Mouse (Mus musculus): ENCODE measurements around the gene Sgms1. TPM values are rescaled to one million over a fixed set of nuclear protein-coding genes. Genes with fewer than 3 reads are reported as not detected.

Sgms1 gene
- polyA plus RNA-seq, 1 experiment: 10.8 TPM

DNA sequence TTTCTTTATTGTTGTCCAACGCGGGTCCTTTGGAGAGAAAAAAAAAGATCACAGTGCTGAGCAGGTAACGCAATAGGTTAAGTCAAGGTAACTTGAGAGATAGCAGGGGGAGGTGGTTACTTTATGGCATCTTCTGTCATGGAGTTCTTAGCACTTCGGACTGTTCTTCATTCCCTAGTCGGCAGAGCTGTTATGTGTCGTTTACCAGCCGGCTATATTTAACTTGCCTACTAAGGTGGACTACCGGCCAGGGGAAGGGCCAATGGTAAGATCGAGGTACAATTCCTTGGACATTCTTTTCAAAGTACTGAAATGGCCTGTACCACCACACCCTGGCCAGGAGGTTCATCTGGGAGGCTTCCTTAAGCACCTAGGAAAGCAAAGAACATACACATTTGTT is 265.4 kb downstream of the Sgms1 start:
- H3K27me3 ChIP-seq (replicated peaks): no peaks in the 10 kb centered on the region
- peaks cover 41% of the 10 kb centered on the region for H3K4me1 ChIP-seq
- no peak overlapping the region for H3K4me3 ChIP-seq (replicated peaks)
- H3K36me3 ChIP-seq (replicated peaks; ENCODE audit: low read length): peaks cover 85% of the 10 kb centered on the region
- no peak for TF ChIP-seq GATA1 (IDR thresholded peaks at IDR 0.05; ENCODE audit: borderline replicate concordance, low read length)
- TF ChIP-seq FLI1 (IDR thresholded peaks at IDR 0.05; ENCODE audit: low read length): no peak
- H3K9me3 ChIP-seq: no peaks in the 10 kb centered on the region

DNA sequence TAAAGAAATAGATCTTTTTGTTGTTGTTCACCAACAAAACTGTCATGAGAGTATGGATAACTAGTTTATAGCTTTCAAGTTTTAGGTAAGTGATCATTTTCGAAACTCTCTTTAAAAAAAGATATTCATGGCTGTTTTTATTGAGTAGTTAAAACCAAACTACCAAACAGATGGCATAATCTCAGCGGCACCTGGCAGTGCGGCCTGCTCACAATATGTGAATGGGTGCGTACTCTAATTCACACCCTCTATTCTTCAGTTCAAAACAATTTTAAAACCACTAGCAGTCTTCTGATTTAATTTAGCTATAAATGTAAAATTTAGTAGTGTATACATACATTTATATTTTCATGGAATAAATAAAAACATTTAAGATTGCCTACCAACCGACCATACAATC is 266.3 kb downstream of the Sgms1 start:
- no peaks in the 10 kb centered on the region for H3K27me3 ChIP-seq (replicated peaks)
- H3K9me3 ChIP-seq: no peaks in the 10 kb centered on the region
- TF ChIP-seq FLI1 (IDR thresholded peaks at IDR 0.05; ENCODE audit: low read length): no peak
- no peak for TF ChIP-seq GATA1 (IDR thresholded peaks at IDR 0.05; ENCODE audit: borderline replicate concordance, low read length)
- H3K4me1 ChIP-seq: peaks cover 41% of the 10 kb centered on the region
- H3K4me3 ChIP-seq (replicated peaks): no peak overlapping the region
- H3K36me3 ChIP-seq (replicated peaks; ENCODE audit: low read length): peaks cover 75% of the 10 kb centered on the region

DNA sequence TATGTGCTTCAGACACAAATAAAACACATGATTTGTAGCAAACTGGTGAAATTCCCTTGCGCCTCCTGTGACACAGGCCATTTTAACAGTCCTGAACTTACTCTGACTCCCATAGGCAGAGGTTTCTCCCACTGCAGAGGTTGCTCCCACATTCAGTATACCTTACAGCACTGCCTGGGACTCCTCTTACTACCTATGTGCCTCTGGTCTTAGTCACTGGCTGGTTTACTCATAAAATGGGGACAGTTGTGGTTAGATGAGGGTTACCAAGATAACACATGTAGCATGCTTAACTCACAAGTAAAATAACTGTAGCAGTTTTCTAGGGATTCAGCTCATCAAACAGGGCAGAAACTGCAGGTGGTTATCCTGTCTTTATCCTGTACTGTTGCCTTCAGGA is 268.7 kb downstream of the Sgms1 start:
- Histone ChIP-seq H3K4me1 (peaks cover 35% of the 10 kb centered on the region), H3K27me3 (replicated peaks) (no peaks in the 10 kb centered on the region), H3K9me3 (no peaks in the 10 kb centered on the region), H3K36me3 (replicated peaks; ENCODE audit: low read length) (peaks cover 51% of the 10 kb centered on the region), H3K4me3 (replicated peaks) (no peak overlapping the region)
- TF ChIP-seq FLI1 (IDR thresholded peaks at IDR 0.05; ENCODE audit: low read length) (no peak), GATA1 (IDR thresholded peaks at IDR 0.05; ENCODE audit: borderline replicate concordance, low read length) (no peak)

- H3K36me3 ChIP-seq (replicated peaks; ENCODE audit: low read length): peaks cover 40% of the 10 kb centered on the region
- peaks cover 31% of the 10 kb centered on the region for H3K4me1 ChIP-seq
- H3K9me3 ChIP-seq: no peaks in the 10 kb centered on the region
- no peak overlapping the region for H3K4me3 ChIP-seq (replicated peaks)
- TF ChIP-seq FLI1 (IDR thresholded peaks at IDR 0.05; ENCODE audit: low read length) (no peak), GATA1 (IDR thresholded peaks at IDR 0.05; ENCODE audit: borderline replicate concordance, low read length) (no peak)
- H3K27me3 ChIP-seq (replicated peaks): no peaks in the 10 kb centered on the region
Observed at GRCm38 (mm10) chr19:32119666-32120065, 269.8 kb downstream of the Sgms1 start.

GRCm38 (mm10) chr19:32118496-32118895 is 271.0 kb downstream of the Sgms1 start:
- peaks cover 33% of the 10 kb centered on the region for H3K4me1 ChIP-seq
- TF ChIP-seq GATA1 (IDR thresholded peaks at IDR 0.05; ENCODE audit: borderline replicate concordance, low read length) (no peak), FLI1 (IDR thresholded peaks at IDR 0.05; ENCODE audit: low read length) (no peak)
- H3K36me3 ChIP-seq (replicated peaks; ENCODE audit: low read length): peaks cover 29% of the 10 kb centered on the region
- no peak overlapping the region for H3K4me3 ChIP-seq (replicated peaks)
- H3K9me3 ChIP-seq: no peaks in the 10 kb centered on the region
- H3K27me3 ChIP-seq (replicated peaks): no peaks in the 10 kb centered on the region

DNA sequence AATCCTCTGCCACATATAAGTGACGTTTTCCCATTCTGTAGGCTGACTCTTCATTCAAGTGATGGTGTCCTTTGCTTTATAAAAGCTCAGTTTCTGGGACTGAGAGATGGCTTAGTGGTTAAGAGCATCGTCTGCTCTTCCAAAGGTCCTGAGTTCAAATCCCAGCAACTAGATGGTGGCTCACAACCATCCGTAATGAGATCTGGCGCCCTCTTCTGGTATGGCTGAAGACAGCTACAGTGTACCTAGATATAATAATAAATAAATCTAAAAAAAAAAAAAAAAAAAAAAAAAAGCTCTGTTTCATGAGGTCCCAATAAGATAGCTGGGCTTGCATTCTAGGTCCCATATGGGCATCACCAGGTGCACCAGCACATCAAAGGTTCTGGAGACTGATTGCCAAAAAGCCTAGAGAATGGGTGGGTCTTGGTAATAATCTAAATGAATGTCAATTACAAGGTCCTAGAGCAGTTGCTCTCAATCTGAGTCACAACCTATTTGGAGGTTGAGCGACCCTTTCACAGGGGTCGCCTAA is 272.0 kb downstream of the Sgms1 start:
- Histone ChIP-seq H3K27me3 (replicated peaks) (no peaks in the 10 kb centered on the region), H3K36me3 (replicated peaks; ENCODE audit: low read length) (peaks cover 20% of the 10 kb centered on the region), H3K4me3 (replicated peaks) (no peak overlapping the region), H3K9me3 (no peaks in the 10 kb centered on the region), H3K4me1 (peaks cover 42% of the 10 kb centered on the region)
- TF ChIP-seq GATA1 (IDR thresholded peaks at IDR 0.05; ENCODE audit: borderline replicate concordance, low read length) (no peak), FLI1 (IDR thresholded peaks at IDR 0.05; ENCODE audit: low read length) (no peak)

GRCm38 (mm10) chr19:32111866-32112790 is 277.4 kb downstream of the Sgms1 start:
- H3K27me3 ChIP-seq (replicated peaks): no peaks in the 10 kb centered on the region
- no peaks in the 10 kb centered on the region for H3K36me3 ChIP-seq (replicated peaks; ENCODE audit: low read length)
- TF ChIP-seq FLI1 (IDR thresholded peaks at IDR 0.05; ENCODE audit: low read length) (no peak), GATA1 (IDR thresholded peaks at IDR 0.05; ENCODE audit: borderline replicate concordance, low read length) (no peak)
- H3K9me3 ChIP-seq: no peaks in the 10 kb centered on the region
- H3K4me3 ChIP-seq (replicated peaks): peak overlapping the region; percentile 78
- H3K4me1 ChIP-seq: peaks cover 41% of the 10 kb centered on the region

DNA sequence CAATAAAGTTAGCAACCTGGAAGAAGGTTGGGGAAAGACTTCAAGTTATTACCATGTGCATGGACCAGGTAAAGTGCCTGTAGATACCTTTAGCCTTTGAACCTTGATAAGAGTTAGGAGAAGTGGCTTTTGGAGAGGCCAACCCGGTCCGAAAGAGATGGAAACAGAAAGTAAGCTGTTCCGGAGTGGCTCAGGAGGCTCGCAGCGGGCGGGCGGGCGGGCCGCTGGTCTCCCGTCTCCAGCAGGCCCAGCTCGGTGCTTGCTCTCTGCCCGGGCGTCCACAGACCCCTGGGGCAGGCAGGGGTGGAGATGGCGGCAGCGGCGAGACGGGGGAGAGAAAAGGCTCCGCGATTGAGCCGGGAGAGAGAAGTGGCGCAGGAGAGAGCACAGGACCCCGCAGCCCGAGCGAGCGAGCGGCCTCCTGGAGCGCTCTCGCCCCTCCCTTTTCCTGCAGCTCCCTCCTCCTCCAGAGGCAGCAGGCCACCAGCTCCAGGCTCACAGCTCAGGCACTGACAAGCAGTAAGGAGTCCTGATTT is 281.7 kb downstream of the Sgms1 start, which contains the start of gene Asah2:
Gene Asah2, minus strand, starts transcription at position 441 of the 536 bp plus-strand sequence.
- peak within 1 kb of the TSS; percentile 93 for H3K4me3 ChIP-seq (replicated peaks)
- no peaks in the 10 kb centered on the region for H3K9me3 ChIP-seq
- peaks cover 46% of the 10 kb centered on the region for H3K4me1 ChIP-seq
- H3K27me3 ChIP-seq (replicated peaks): no peaks in the 10 kb centered on the region
- TF ChIP-seq GATA1 (IDR thresholded peaks at IDR 0.05; ENCODE audit: borderline replicate concordance, low read length) (no peak), FLI1 (IDR thresholded peaks at IDR 0.05; ENCODE audit: low read length) (no peak)
- no peaks in the 10 kb centered on the region for H3K36me3 ChIP-seq (replicated peaks; ENCODE audit: low read length)

DNA sequence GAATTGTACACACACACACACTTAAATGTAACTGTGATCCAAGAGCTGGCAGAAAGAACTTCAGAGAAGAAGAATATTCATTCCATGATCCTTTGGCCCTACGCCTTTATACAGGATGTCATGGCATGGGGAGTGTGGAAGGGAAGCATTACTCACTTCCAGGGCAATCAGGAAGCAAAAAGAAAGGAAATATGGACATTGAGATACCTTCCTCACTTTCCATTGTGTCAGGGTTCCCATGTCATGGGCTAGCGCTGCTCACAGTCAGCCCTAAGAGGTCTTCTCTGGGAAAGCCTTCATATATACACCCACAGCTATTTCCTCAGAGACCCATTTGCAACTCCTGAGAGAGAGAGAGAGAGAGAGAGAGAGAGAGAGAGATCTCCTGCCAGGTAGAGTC is 282.8 kb downstream of the Sgms1 start:
- H3K36me3 ChIP-seq (replicated peaks; ENCODE audit: low read length): no peaks in the 10 kb centered on the region
- H3K9me3 ChIP-seq: no peaks in the 10 kb centered on the region
- H3K27me3 ChIP-seq (replicated peaks): no peaks in the 10 kb centered on the region
- peaks cover 37% of the 10 kb centered on the region for H3K4me1 ChIP-seq
- no peak for TF ChIP-seq GATA1 (IDR thresholded peaks at IDR 0.05; ENCODE audit: borderline replicate concordance, low read length)
- no peak for TF ChIP-seq FLI1 (IDR thresholded peaks at IDR 0.05; ENCODE audit: low read length)
- H3K4me3 ChIP-seq (replicated peaks): peak overlapping the region; percentile 93

DNA sequence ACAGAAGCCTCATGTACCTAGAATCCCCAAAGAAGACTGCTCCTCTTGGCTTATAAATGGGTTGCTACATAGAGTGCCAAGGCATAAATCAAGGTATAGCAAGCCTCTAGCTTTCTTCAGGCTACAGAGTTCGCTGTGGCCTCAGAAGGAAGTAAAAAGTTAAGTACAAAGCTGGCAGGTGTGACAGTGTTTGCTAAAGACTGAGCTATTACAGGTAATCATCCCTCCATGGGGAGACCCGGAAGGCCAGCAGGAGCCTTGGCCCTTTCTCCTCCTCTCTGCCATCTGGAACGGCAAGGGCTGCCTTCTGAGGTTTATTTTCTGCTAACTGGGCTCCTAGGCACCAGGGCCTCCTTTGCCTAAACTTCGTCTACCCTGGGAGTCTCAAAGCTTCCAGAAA is 285.3 kb downstream of the Sgms1 start:
- TF ChIP-seq FLI1 (IDR thresholded peaks at IDR 0.05; ENCODE audit: low read length) (no peak), GATA1 (IDR thresholded peaks at IDR 0.05; ENCODE audit: borderline replicate concordance, low read length) (no peak)
- Histone ChIP-seq H3K9me3 (no peaks in the 10 kb centered on the region), H3K36me3 (replicated peaks; ENCODE audit: low read length) (no peaks in the 10 kb centered on the region), H3K4me3 (replicated peaks) (no peak overlapping the region), H3K27me3 (replicated peaks) (no peaks in the 10 kb centered on the region), H3K4me1 (peaks cover 18% of the 10 kb centered on the region)
